Mouse (Mus musculus) bone marrow, adult 2 months (tissue): ENCODE data around the gene Ttll5.

Experiments
- CTCF ChIP-seq: fragments of 200-500 bp; IDR thresholded peaks from 2 replicates; pipeline ENCODE4 v1.5.1; 2011; ENCODE audit warnings: low read length, control low read depth; ENCODE audit not compliant: control insufficient read depth, insufficient read depth
- POLR2A ChIP-seq: fragments of 200-500 bp; IDR thresholded peaks from 2 replicates; pipeline ENCODE4 v1.6.1; 2011; ENCODE audit warnings: low read depth, mild to moderate bottlenecking, control low read depth, low read length, borderline replicate concordance; ENCODE audit not compliant: control insufficient read depth

DNA sequence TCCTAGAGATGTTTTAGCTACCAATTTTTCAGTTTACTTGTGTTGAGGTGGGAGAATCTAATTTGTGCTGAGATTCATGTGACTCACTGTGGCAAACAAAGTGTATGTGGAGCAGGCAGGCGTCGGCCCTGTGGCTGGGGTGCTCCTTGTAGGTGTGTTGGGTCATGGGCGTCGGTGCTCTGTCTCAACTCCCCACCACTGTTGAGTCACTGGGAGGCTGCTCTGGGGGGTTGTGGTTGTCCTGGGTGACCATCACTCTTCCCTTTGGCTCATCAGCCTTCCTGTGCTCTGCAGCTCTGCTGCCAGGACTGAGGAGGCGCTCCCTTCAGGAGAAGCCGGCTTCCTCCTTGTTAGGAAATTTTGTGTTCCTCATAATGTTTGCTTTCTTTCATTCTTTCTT lies 79.5 kb downstream of the Ttll5 start:
- TF ChIP-seq CTCF: no peak
- TF ChIP-seq POLR2A: no peak
